Mouse (Mus musculus): Measurements from ENCODE around the gene Msh5.
"Not testable (repeated sequence)": the region's sequence is repeated elsewhere in the genome, so short reads cannot be mapped to it uniquely, and the experiment has no call there.

Msh5 gene

DNA sequence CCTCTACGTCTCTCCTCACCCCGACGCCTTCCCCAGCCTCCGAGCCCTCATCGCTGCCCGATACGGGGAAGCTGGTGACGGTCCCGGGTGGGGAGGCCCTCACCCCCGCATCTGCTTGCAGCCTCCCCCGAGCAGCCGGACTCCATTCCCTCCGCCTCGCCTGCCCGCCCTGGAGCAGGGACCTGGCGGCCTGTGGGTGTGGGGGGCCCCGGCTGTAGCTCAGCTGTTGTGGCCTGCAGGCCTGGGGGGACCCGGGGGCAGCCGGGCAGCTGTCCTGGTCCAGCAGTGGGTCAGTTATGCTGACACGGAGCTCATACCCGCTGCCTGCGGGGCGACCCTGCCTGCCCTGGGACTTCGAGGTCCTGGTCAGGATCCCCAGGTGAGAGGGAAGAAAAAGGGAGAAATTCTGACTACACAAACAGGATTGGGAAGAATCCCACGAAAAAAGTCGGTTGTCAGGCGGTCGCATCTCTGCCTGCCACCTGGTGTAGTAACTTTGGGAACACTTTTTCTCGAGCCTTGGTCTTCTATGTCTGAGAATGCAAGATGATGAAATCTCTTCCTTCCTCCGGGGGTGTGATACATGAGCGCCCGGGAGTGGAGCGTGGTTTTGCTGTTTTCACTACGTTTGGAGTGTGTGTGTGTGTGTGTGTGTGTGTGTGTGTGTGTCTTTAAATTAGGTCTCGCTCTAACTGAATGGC, 44.9 kb downstream of the Msh5 start:
- DNase-seq, result no peak

DNA sequence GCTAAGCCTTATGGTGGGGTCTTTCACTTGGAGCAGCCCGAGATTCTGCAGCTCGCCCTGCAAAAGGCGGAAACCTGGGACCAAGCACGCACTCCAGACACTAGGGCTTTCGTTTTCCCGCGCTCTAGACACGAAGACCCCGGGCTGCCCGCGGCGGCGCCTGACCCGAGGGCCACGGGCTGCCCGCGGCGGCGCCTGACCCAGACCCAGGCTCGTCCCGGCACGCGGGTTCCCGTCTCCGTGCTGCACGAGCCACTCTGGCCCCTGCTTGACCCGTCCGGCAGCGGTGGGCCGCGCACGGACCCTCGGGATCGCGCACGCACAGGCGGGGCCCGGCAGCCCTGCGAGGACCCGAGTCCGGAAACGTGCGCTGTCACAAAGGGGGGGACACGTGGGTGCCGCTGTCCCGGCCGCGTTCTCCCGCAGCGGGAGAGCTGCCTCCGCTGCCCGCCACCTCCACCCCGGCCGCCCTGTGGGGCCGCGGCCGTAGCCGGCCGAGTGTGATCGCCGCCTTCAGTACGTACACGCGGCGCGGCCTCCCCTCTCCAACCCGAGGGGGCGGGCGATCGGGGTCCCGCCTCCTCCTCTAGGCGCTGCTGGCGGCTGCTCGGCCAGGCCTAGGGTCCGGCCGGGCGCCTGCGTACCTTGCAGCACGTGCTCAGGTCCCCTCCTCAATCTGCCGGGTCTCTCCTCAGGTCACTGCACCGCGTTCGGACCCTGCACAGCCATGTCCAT, 45.7 kb downstream of the Msh5 start, which contains the start of gene Vars:
Vars (plus strand) TSS at position 271 of the 735 bp plus-strand sequence.
- DNase-seq, result peak; percentile 85 to 93

- not testable (repeated sequence) for DNase-seq
Measured at GRCm38 (mm10) chr17:34999871-35000716, 46.5 kb downstream of the Msh5 start.

DNA sequence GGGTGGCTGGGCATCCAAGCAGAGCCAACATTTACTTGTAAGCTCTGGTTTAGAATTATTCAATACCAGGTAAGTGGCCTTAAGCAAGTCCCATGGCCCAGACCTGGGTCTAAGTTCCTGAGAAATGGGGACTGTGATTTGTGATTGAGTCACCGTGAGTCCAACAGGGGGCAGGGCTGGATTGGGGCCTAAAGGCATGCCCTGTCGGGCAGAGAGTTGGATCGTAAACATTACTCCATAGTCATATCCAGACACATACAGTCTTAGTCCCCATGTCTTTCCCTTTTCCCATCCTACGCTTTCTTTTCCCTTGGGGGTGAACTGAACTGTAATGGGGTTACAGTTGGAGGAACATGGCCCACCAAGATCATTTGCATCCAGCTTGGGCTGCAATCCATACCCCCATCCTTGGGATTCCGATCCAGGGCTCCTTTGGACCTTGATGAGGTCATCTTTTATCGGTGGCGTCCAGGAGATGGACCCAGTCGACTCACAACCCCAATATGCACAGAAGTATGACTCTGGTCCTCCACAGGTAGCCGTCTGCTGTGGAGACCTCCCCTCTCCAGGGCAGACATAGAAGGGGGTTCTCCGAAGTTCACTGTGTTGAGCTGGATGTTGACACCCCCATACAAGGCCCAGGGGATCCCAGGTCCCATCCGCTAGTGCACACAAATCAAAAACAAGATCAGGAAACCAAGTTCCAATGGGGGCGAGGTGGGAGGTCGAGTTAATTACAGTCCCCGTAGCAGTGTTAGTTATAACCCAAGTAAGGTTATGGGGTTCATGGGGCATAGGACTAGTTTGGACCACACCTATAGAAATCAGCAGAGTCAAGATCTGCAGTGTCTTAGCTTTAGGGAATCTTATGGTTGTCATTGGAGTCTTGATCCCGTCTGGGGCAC, 47.8 kb downstream of the Msh5 start:
- no peak for DNase-seq

GRCm38 (mm10) chr17:34997142-34997483, 49.4 kb downstream of the Msh5 start:
- DNase-seq, result peak in 1 of 2 experiments; percentile 15

- DNase-seq, result peak in 1 of 2 experiments; percentile 26
Measured at GRCm38 (mm10) chr17:34996411-34997141, 50.0 kb downstream of the Msh5 start.

- peak in 1 of 2 experiments; percentile 16 for DNase-seq
Measured at GRCm38 (mm10) chr17:34995927-34996326, 50.6 kb downstream of the Msh5 start.

GRCm38 (mm10) chr17:34995192-34995591, 51.4 kb downstream of the Msh5 start:
- peak in 1 of 2 experiments; percentile 15 for DNase-seq

DNA sequence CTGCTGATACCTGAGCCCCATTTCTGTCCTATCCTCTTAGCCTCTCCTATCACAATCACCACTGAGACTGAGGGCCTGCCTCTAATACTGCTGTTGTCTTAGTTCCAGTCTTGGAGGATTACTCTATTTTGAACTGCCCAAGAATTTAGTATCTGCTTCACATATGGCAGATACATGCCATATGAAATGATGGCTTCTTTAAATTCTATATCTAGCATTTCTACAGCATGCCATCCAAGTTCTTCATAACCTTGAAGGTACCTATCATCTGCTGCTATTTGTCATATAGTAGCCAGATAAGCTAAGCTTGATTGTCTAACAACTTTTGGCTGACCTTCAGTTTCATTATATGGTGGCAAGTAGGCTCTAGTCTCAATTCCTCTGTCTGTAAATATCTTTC, 51.8 kb downstream of the Msh5 start:
- no peak for DNase-seq

DNA sequence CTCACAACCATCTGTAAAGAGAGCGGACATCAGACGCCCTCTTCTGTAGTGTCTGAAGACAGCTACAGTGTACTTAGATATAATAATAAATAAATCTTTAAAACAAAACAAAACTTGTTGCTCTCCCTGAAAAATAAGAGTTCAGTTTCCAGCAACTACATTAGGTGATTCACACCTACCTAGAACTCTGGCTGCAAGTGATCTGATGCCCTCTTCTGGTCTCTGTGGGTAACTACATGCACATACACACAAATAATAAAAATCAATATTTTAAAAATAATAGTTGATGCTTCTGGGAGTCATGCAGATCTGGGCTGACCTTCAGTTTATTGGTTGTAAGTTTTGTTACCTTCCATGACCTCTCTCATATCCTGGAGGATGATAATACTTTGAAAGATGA, 62.3 kb downstream of the Msh5 start:
- peak in 1 of 2 experiments; percentile 50 for DNase-seq

DNA sequence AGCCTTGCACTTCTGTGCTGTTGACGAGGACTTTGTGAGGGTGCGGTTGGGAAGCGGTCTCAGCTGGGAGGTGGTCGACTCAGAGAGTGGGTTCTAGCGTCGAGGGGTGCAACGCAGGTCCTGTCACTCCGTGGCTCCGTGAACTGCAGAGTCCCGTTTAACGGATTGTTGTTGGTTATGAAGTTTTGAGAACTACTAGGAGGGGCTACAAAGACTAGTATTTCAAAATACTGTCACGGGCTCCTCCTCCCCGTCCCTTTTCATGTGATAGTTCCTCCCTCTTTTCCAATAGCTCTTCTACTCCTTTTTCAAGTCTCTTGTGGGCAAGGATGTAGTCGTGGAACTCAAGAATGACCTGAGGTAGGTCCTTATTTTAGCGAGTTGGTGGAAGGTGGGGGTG, 64.2 kb downstream of the Msh5 start:
- DNase-seq, result no peak

- peak; percentile 92 to 96 for DNase-seq
Measured at GRCm38 (mm10) chr17:34981690-34982180, 64.8 kb downstream of the Msh5 start, which contains the start of gene Lsm2. Gene Lsm2, plus strand, starts transcription at chr17:34981862.

DNA sequence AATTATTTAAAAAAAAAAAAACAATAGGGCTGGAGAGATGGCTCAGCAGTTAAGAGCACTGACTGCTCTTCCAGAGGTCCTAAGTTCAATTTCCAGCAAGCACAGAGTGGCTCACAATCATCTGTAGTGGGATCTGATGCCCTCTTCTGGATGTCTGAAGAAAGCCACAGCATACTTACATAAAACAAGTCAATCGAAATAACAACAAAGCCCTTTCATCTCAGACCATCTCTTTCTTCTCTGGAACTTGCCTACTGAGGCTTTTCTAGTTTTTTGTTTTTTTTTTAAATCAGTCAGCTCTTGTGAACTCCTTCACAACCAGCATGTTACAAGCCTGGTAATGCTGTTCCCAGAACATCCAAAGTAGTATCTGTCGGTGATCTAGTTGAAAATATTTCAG, 65.9 kb downstream of the Msh5 start:
- peak; percentile 54 to 63 for DNase-seq

DNA sequence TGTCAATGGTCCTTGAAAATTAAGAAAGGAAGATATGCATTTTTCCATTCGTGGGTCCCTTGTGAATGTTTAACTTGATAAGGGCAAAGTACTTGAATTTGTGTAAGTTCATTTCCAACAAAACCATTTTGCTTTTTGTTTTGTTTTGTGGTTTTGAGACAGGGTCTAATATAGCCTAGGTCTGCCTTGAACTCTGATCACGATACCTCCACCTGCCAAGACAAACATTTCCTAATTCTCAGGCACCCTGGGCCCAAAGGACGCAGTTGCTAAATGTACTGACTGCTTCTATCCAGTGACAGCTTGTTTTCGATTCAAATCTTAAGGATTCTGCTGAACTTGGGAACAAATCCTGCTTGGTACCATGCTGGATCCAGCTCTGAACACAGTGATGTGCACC, 66.9 kb downstream of the Msh5 start:
- DNase-seq, result no peak

All from kidney, postnatal 25 days (tissue).